Mouse (Mus musculus): Measurements from ENCODE around the gene Hagh.

Hagh gene

GRCm38 (mm10) chr17:24885356-24886133, 45.6 kb downstream of the Hagh start:
- no peak for DNase-seq (ENCODE audit: low read depth, low spot score)

- peak; percentile 100 for DNase-seq (ENCODE audit: low read depth, low spot score)
Observed at GRCm38 (mm10) chr17:24886134-24886931, 46.4 kb downstream of the Hagh start, which contains the start of the genes Nubp2 and Spsb3. Gene Nubp2 (minus strand): TSS chr17:24886349. Gene Spsb3 (plus strand): TSS chr17:24886643.

DNA sequence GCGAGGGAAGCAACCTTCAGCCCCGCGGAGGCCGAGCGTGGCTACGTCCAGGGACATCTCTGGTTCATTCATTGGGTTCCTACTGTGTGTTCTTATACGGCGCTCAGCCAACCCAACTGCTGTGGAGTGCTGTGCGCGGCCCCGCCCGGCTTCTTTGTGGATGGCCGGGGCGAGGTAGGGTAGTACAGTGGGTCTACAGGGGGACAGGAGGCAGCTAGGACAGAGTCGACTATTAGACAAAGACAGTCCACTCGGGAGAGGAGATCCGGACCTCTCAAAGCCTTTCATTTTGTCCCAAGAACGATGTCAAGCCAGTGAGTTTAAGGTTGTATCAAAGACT, 47.0 kb downstream of the Hagh start:
- DNase-seq (ENCODE audit: low read depth, low spot score) = no peak

- DNase-seq (ENCODE audit: low read depth, low spot score) = no peak
Observed at GRCm38 (mm10) chr17:24887291-24888080, 47.5 kb downstream of the Hagh start.

- no peak for DNase-seq (ENCODE audit: low read depth, low spot score)
Observed at GRCm38 (mm10) chr17:24888862-24889261, 48.9 kb downstream of the Hagh start.

DNA sequence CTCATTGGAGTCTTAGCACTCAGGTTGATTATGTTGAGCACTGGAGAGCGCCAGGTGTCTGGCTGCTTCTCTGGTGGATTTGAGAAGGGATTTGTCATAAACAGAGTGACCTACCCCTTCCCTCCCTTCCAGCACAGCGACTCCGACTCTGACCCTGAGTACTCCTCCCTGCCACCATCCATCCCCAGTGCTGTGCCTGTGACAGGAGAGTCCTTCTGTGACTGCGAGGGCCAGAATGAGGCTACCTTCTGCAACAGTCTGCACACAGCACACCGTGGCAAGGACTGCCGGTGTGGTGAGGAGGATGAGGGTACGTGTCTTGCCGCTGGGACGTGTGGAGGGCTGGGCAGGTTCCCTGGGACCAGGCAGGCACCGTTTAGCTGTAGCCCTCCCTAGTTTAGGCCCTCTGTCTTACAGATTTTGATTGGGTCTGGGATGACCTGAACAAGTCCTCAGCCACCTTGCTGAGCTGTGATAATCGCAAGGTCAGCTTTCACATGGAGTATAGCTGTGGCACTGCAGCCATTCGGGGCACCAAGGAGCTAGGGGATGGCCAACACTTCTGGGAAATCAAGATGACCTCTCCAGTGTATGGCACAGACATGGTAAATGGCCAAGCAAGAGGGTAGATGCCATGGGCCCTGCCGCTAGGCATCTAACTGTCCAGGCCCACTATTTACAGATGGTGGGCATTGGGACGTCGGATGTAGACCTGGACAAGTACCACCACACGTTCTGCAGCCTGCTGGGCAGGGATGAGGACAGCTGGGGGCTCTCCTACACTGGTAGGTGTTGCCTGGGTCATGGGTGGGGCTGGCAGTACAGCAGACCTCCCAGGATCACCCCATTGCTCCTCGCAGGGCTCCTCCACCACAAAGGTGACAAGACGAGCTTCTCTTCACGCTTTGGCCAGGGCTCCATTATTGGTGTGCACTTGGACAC, 50.5 kb downstream of the Hagh start:
- DNase-seq (ENCODE audit: low read depth, low spot score) = no peak

GRCm38 (mm10) chr17:24891321-24891720, 51.4 kb downstream of the Hagh start:
- DNase-seq (ENCODE audit: low read depth, low spot score) = no peak

DNA sequence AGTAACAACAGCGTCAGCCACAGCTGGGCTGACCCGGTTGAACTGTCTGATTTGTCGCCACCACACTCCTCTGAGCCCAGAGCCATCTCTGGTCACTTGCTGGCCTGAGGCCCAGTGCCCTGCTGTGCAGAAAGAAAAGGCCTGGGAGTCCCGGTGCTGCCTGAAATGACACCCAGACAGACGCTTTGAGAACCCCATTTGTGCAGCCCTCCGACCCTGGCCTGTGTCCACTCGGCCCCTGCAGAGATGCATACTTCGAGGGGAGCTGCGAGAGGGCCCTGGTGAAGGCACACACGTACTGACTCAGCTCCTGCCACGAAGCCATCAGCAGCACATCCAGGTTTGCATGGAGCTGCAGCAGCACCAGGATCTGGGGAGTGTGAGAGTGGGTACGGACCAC, 52.8 kb downstream of the Hagh start:
- DNase-seq (ENCODE audit: low read depth, low spot score) = no peak

DNA sequence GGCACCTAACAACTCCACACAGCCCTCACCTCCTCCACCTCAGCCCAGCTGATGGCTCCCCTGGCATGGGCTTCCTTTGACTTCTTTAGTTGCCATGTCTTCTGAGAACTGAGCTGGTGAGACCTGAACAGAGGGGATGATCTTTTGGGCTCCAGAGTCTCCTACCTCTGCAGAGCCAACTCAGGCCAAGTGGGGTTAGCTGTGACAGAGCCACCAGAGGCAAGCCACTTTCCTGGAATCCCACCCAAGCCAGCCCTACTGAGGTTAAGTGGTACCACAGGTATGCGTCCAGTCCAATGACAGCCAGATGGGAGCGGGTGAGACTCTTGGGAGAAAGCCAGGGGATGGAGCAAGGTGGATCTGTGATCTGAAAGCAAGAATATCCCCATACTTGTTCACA, 53.3 kb downstream of the Hagh start:
- DNase-seq (ENCODE audit: low read depth, low spot score) = no peak

DNA sequence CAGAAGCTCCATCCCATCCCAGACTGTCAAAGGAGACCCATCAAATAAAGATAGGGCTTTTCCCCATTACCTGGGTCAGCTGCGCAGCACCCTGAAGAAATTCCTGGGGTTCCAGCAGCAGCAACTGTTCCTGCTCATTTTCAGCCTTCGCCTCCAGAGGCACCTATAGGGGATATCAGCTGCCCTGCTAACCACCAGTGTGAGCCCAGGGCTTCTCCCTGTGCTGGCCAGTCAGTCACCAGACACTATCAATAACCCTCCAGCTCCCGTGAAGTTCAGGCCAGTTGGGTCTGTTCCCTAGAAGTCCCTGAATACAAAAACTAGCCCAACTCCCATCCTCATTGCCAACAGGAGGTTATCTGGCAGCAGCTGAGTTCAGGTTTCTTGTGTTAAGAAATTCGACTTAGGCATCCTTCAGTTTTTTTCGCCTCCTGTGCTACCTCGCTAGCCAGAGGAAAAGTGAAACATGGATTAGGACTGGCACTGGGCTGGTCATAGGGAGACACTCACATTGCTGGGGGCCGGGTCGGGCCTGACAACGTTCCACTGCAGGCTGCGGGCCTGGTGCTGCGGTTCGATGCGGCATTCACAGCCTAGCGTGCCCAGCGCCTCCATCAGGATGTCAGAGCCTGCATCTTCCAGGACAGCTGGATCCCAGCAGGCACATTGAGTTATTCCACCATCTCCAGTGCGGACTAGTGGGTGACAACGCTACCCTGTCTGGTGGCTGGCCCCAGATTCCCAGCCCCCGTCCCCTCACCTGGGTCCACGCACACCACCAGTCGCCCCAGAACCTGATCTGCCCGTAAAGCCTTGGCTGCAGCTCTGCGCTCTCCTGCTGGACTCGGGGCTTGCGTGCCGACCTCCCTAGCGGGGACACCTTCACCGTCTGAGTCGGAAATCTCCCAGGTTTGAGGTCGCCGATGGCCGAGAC, 54.4 kb downstream of the Hagh start:
- no peak for DNase-seq (ENCODE audit: low read depth, low spot score)

GRCm38 (mm10) chr17:24894995-24895547, 55.1 kb downstream of the Hagh start, which contains the start of the genes Eme2 and Mrps34:
Gene Eme2 (minus strand): TSS chr17:24895087.
Gene Mrps34 (plus strand): TSS chr17:24895116.
- DNase-seq (ENCODE audit: low read depth, low spot score) = peak; percentile 96

DNA sequence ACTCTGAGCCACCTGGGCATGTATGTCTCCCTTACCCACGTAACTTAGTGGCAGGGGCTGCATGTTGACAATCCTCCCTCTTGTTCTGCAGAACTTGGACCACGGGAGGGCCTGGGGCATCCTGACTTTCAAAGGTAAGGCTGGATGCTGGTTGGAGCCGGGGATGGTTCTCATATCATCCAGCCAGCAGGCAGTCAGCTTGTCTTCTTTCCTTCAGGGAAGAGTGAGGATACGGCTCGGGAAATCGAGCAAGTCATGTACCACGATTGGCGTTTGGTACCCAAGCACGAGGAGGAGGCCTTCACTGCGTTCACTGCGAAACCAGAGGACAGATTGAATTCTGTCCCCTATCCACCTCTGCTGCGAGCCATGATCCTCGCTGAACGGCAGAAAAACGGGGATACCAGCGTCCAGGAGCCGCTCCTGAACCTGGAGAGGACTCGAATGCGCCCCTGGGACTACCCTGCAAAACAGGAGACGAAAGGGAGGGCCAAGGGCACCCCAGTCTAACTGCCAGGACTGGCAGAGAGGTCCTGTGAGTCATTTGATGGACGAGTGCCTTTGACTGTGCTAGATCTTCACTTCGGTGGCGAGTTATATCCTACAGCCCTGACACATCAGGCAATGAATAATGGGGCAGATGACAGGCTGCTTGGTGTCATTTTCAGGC, 55.8 kb downstream of the Hagh start:
- DNase-seq (ENCODE audit: low read depth, low spot score) = no peak

- peak; percentile 90 for DNase-seq (ENCODE audit: low read depth, low spot score)
Observed at GRCm38 (mm10) chr17:24896241-24896992, 56.5 kb downstream of the Hagh start, which contains the start of gene Nme3. Gene Nme3 (plus strand): TSS chr17:24896500.

- no peak for DNase-seq (ENCODE audit: low read depth, low spot score)
Observed at GRCm38 (mm10) chr17:24896993-24897269, 57.0 kb downstream of the Hagh start.

GRCm38 (mm10) chr17:24897600-24897999, 57.7 kb downstream of the Hagh start:
- no peak for DNase-seq (ENCODE audit: low read depth, low spot score)

DNA sequence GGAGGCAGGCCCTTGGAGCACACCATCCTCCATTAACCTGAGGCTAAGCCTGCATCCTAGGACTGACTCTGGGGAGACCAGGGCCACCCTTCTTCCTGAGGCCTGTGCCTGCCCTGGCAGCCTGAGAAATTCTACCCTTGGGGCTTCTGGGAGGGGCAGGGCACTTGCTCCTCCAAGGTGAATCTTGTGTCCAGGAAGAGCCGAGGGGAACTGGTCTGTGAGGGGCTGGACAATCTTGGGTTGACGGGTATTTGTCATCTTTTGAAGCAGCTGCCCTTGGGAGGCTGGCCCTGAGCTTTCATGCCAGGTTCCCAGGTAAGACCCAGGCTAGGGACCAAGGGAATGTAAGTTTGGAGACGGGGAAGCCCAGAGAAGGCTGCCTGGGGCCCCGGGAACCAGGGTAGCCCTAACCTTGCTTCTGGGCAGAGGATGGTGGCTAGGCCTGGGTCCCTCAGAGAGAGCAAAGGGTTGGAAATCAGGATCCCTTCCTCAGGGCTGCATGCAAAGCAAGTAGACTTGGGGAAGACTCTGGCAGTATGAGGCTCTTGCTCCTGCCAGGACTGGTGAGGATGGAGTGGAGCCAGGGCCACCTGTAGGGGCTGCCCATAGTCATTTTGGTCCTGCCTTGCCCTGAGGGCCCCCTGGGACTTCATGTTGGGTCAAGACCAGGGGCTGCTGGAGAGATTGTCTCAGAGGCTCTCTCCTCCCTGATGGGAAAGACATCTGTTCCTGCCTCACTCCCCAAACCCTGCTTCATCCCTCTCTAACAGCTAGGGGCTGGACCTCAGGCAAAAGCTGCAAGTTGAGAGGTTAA, 58.3 kb downstream of the Hagh start:
- no peak for DNase-seq (ENCODE audit: low read depth, low spot score)

DNA sequence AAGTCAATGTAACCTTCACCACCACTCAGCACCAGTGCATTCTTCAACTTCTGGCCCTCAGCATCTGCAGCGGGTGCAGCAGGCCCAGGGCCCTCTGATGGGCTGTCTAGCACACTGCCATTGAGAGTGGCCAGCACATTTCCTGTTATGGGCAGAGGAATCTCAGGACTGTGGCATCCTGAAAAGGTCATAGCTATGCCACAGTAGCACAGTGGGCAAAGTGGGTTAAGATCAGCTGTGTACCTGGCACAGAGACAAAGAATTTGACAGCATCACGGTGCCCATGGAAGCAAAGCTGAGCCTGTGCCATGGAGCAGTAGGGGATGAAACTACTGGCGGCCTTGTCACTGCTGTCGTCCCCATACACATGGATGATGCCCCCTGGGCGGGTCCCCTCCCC, 59.2 kb downstream of the Hagh start:
- no peak for DNase-seq (ENCODE audit: low read depth, low spot score)

Data from R1 (cell line).